Mouse (Mus musculus): ENCODE data around the gene Poc1a. TPM values are rescaled to one million over a fixed set of nuclear protein-coding genes. Genes with fewer than 3 reads are reported as not detected.

The Poc1a gene
- polyA plus RNA-seq, 1 experiment, result 72.2 TPM

DNA sequence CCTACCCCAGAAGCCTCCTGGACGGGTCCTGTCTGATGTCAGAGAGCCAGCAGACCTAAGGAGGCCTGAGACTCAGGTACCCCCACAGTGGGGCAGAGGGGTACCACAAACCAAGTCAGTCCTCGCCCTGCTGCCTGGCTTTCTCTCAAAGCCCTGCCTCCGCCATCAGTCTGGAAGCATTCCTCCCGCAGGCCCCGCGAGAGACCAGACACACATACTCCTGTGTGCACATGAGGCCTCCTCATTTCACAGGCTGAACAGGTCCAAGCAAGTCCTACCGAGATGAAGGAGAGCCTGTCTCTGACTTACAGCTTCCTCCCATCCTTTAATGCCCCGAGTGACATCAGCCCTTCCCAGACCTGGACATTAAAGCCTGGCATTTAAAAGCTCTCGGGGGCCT, 97.9 kb downstream of the Poc1a start:
- Histone ChIP-seq H3K27me3 (ENCODE audit: control insufficient read depth, insufficient read depth, low read length) (no peaks in the 10 kb centered on the region), H3K27ac (ENCODE audit: control insufficient read depth, insufficient read depth, low read depth, low read length) (no peak overlapping the region), H3K4me1 (ENCODE audit: control insufficient read depth, insufficient read depth, low read length) (no peaks in the 10 kb centered on the region), H3K36me3 (ENCODE audit: control insufficient read depth, insufficient read depth, low read length) (no peaks in the 10 kb centered on the region), H3K4me3 (ENCODE audit: control insufficient read depth, low read depth, low read length) (no peak overlapping the region)
- TF ChIP-seq POLR2A (IDR thresholded peaks at IDR 0.05; ENCODE audit: control insufficient read depth, low read depth, low read length), result no peak
- TF ChIP-seq CTCF (IDR thresholded peaks at IDR 0.05; ENCODE audit: control insufficient read depth, insufficient read depth, insufficient replicate concordance, low read depth, low read length), result no peak

DNA sequence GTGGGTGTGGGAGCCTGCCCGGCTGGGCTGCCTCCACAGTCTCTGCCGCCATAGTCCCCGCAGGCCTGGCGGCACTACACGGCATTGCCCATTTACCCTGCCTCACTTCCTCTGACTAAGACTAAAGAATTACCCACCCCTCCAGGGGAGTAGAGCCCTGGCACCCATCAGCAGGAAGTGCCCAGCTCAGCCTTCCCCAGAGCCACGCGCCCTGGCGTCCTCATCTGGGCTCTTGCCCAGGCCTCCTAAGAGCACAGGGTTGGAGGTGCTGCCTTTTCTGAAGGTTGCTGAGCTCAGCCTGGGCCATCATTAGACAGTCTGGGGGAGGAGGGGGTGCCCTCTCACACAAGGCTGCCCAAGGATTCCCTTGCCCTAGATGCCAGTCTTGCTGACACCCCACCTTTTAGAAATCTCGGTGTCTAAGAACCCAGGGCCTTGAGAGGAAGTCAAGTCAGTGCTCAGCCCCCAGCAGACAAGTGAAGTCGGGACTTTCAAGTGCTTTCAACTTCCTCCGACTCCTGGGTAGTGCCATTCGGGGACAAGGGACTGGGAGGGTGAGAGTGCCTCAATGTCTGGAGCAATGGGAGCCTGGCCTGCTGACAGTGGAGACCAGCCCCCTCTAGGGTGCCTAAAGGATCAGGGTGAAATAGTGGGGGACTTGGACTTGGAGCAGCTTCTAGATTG, 105.5 kb downstream of the Poc1a start:
- Histone ChIP-seq H3K27ac (ENCODE audit: control insufficient read depth, insufficient read depth, low read depth, low read length) (no peak overlapping the region), H3K4me3 (ENCODE audit: control insufficient read depth, low read depth, low read length) (no peak overlapping the region), H3K27me3 (ENCODE audit: control insufficient read depth, insufficient read depth, low read length) (no peaks in the 10 kb centered on the region), H3K4me1 (ENCODE audit: control insufficient read depth, insufficient read depth, low read length) (no peaks in the 10 kb centered on the region), H3K36me3 (ENCODE audit: control insufficient read depth, insufficient read depth, low read length) (no peaks in the 10 kb centered on the region)
- TF ChIP-seq CTCF (IDR thresholded peaks at IDR 0.05; ENCODE audit: control insufficient read depth, insufficient read depth, insufficient replicate concordance, low read depth, low read length) (no peak), POLR2A (IDR thresholded peaks at IDR 0.05; ENCODE audit: control insufficient read depth, low read depth, low read length) (no peak)

DNA sequence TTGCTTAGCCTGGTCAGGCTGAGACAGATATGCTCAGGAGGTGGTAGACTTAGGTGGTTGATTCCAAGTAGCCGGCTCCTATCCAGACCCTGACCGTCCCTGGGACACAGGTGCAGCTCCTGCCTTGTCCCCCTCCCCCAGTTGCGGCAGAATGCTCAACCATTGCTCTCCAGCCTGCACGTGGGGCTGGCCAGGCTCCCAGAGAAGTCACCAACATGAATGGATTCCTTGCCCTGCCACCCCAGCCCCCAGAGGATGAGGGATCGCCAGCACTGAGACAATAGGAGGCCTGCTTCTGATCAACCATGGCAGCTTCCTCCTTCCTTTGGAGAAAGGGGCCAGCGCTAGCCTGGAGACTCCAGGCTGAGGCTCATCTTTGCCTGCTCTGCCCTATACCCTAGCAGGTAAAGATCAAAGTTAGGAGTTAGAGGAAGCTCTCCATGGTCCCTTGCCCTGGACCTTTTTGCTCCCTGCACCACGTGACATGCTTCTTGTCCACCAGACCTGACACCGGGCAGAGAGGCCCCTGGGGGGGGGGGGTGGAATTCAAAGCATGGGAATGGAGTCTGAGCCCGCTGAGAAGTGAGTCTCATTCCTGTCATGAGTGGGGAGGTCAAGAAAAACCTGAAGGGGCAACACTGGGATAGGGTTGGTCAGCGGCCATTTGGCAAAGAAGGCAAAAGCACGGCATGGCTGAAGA, 112.1 kb downstream of the Poc1a start:
- Histone ChIP-seq H3K4me1 (ENCODE audit: control insufficient read depth, insufficient read depth, low read length) (no peaks in the 10 kb centered on the region), H3K4me3 (ENCODE audit: control insufficient read depth, low read depth, low read length) (no peak overlapping the region), H3K27me3 (ENCODE audit: control insufficient read depth, insufficient read depth, low read length) (no peaks in the 10 kb centered on the region), H3K27ac (ENCODE audit: control insufficient read depth, insufficient read depth, low read depth, low read length) (no peak overlapping the region), H3K36me3 (ENCODE audit: control insufficient read depth, insufficient read depth, low read length) (no peaks in the 10 kb centered on the region)
- TF ChIP-seq POLR2A (IDR thresholded peaks at IDR 0.05; ENCODE audit: control insufficient read depth, low read depth, low read length) (no peak), CTCF (IDR thresholded peaks at IDR 0.05; ENCODE audit: control insufficient read depth, insufficient read depth, insufficient replicate concordance, low read depth, low read length) (no peak)

GRCm38 (mm10) chr9:106393548-106393947, 112.7 kb downstream of the Poc1a start:
- H3K4me1 ChIP-seq (ENCODE audit: control insufficient read depth, insufficient read depth, low read length), result no peaks in the 10 kb centered on the region
- no peaks in the 10 kb centered on the region for H3K27me3 ChIP-seq (ENCODE audit: control insufficient read depth, insufficient read depth, low read length)
- H3K27ac ChIP-seq (ENCODE audit: control insufficient read depth, insufficient read depth, low read depth, low read length), result no peak overlapping the region
- TF ChIP-seq POLR2A (IDR thresholded peaks at IDR 0.05; ENCODE audit: control insufficient read depth, low read depth, low read length) (no peak), CTCF (IDR thresholded peaks at IDR 0.05; ENCODE audit: control insufficient read depth, insufficient read depth, insufficient replicate concordance, low read depth, low read length) (no peak)
- H3K4me3 ChIP-seq (ENCODE audit: control insufficient read depth, low read depth, low read length), result no peak overlapping the region
- H3K36me3 ChIP-seq (ENCODE audit: control insufficient read depth, insufficient read depth, low read length), result no peaks in the 10 kb centered on the region

GRCm38 (mm10) chr9:106394649-106395602, 114.1 kb downstream of the Poc1a start:
- Histone ChIP-seq H3K27me3 (ENCODE audit: control insufficient read depth, insufficient read depth, low read length) (no peaks in the 10 kb centered on the region), H3K4me1 (ENCODE audit: control insufficient read depth, insufficient read depth, low read length) (no peaks in the 10 kb centered on the region), H3K4me3 (ENCODE audit: control insufficient read depth, low read depth, low read length) (no peak overlapping the region), H3K36me3 (ENCODE audit: control insufficient read depth, insufficient read depth, low read length) (no peaks in the 10 kb centered on the region), H3K27ac (ENCODE audit: control insufficient read depth, insufficient read depth, low read depth, low read length) (no peak overlapping the region)
- TF ChIP-seq CTCF (IDR thresholded peaks at IDR 0.05; ENCODE audit: control insufficient read depth, insufficient read depth, insufficient replicate concordance, low read depth, low read length), result no peak
- no peak for TF ChIP-seq POLR2A (IDR thresholded peaks at IDR 0.05; ENCODE audit: control insufficient read depth, low read depth, low read length)

- no peak for TF ChIP-seq CTCF (IDR thresholded peaks at IDR 0.05; ENCODE audit: control insufficient read depth, insufficient read depth, insufficient replicate concordance, low read depth, low read length)
- no peak for TF ChIP-seq POLR2A (IDR thresholded peaks at IDR 0.05; ENCODE audit: control insufficient read depth, low read depth, low read length)
- H3K27me3 ChIP-seq (ENCODE audit: control insufficient read depth, insufficient read depth, low read length), result no peaks in the 10 kb centered on the region
- H3K36me3 ChIP-seq (ENCODE audit: control insufficient read depth, insufficient read depth, low read length), result no peaks in the 10 kb centered on the region
- no peaks in the 10 kb centered on the region for H3K4me1 ChIP-seq (ENCODE audit: control insufficient read depth, insufficient read depth, low read length)
- no peak overlapping the region for H3K4me3 ChIP-seq (ENCODE audit: control insufficient read depth, low read depth, low read length)
- H3K27ac ChIP-seq (ENCODE audit: control insufficient read depth, insufficient read depth, low read depth, low read length), result no peak overlapping the region; the same call in 1 of the 2 replicates
Measured at GRCm38 (mm10) chr9:106397733-106398132, 116.9 kb downstream of the Poc1a start.
